Mouse (Mus musculus): ENCODE data around the gene Tfe3.
"Not testable (repeated sequence)": the region's sequence is repeated elsewhere in the genome, so short reads cannot be mapped to it uniquely, and the experiment has no call there.

Gene Tfe3

GRCm38 (mm10) chrX:7750432-7751116 lies 11.8 kb upstream of the Tfe3 start, which contains the start of gene Ccdc120:
Gene Ccdc120, minus strand, starts transcription at chrX:7750905.
- peak; percentile 73 for DNase-seq (ENCODE audit: low spot score)

GRCm38 (mm10) chrX:7753627-7754026 lies 8.7 kb upstream of the Tfe3 start:
- not testable (repeated sequence) for DNase-seq (ENCODE audit: low spot score)

DNA sequence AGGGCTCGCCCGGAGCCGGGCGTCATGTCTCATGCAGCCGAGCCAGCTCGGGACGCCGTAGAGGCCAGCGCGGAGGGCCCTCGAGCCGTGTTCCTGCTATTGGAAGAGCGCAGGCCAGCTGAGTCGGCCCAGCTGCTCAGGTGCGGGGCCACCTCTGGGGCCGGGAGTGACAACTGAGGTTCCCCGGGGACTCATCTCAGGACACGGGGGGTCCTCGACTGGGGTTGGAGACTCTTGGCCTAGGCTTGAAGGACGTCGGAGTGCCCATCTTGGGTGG lies 499 bp downstream of the Tfe3 start:
- DNase-seq (ENCODE audit: low spot score) = no peak

GRCm38 (mm10) chrX:7763631-7764393 lies 1.5 kb downstream of the Tfe3 start:
- DNase-seq (ENCODE audit: low spot score) = peak; percentile 40

GRCm38 (mm10) chrX:7764657-7765280 lies 2.4 kb downstream of the Tfe3 start:
- DNase-seq (ENCODE audit: low spot score) = no peak

DNA sequence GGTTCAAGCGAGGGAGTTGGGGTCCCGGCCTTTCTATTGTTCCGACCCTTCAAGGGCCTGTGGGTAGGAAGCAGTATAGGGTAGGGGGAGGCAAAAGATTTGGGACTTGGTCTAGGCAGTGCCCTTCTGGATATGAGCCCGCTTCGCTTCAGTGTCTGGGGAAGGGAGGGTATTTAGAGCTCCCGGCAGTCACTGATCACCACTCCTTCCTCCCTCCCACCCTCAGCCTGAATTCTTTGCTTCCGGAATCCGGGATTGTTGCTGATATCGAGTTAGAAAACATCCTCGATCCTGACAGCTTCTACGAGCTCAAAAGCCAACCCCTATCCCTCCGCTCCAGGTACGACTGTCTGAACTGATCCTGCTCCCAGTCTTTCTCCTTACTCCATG lies 2.9 kb downstream of the Tfe3 start:
- DNase-seq (ENCODE audit: low spot score) = no peak

GRCm38 (mm10) chrX:7765764-7766163 lies 3.4 kb downstream of the Tfe3 start:
- peak; percentile 49 for DNase-seq (ENCODE audit: low spot score)

DNA sequence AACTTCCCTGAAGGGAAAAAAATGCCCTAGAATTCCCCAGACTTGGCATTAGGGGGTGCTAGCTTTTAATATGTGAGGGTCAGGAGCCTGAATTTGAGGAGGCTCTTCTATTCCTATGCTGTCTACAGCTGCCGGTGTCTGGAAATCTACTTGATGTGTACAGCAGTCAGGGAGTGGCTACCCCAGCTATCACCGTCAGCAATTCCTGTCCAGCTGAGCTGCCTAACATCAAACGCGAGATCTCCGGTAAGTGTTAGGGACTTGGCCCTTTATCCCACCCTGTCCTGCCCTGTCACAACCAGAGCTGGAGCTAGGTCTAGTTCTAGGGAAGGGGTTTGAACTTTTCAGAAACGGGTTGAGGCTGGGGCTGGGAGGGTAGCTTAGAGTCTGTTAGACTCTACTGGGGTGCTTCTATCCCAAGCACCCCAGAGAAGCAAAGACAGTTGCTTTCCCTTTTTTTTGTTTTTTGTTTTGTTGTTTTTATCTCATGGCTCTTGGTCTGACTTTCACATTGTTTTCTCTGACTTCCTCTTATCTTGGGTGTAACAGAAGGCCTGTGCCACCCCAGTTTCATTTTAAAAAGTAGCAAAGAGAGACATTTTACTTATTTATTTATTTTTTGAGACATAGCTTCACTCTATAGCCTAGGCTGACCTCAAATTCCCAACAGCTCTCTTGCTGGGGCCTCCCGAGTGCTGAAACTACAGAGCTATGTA lies 7.1 kb downstream of the Tfe3 start:
- no peak for DNase-seq (ENCODE audit: low spot score)

GRCm38 (mm10) chrX:7772766-7773165 lies 10.4 kb downstream of the Tfe3 start:
- DNase-seq (ENCODE audit: low spot score) = no peak

GRCm38 (mm10) chrX:7775501-7776205 lies 13.3 kb downstream of the Tfe3 start:
- DNase-seq (ENCODE audit: low spot score) = no peak

DNA sequence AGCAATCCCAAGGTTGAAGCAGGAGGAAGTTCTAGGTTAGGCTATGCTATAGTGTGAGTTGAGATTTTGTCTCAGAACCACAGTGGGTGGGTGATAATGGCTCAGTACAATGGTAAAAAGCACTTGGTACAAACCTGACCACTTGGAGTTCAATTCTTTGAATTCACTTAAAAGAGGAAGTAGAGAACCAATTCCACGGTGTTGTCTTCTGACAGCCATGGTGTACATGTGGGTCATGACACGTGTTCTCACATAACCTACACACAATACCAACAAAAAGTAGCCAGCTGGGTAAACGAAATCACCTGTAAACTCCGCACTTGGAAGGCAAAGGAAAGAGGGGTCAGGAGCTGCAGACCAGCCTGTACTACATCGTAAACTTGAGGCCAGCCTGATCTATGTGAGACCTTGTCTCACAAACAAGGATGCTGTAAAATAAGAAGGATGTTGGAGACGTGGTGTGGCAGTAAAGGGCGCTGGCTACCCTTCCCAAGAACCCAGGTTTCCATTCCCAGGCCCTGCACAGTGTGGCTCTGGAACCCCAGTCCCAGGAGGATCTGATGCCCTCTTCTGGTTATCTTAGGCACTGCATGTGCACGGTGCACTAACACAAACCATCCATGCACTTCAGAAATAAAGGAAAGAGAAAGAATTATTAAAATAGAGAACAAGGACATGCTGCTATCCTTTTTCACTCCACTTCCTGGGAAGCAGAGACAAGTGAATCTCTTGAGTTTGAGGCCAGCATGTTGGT lies 14.1 kb downstream of the Tfe3 start:
- DNase-seq (ENCODE audit: low spot score) = peak; percentile 40

DNA sequence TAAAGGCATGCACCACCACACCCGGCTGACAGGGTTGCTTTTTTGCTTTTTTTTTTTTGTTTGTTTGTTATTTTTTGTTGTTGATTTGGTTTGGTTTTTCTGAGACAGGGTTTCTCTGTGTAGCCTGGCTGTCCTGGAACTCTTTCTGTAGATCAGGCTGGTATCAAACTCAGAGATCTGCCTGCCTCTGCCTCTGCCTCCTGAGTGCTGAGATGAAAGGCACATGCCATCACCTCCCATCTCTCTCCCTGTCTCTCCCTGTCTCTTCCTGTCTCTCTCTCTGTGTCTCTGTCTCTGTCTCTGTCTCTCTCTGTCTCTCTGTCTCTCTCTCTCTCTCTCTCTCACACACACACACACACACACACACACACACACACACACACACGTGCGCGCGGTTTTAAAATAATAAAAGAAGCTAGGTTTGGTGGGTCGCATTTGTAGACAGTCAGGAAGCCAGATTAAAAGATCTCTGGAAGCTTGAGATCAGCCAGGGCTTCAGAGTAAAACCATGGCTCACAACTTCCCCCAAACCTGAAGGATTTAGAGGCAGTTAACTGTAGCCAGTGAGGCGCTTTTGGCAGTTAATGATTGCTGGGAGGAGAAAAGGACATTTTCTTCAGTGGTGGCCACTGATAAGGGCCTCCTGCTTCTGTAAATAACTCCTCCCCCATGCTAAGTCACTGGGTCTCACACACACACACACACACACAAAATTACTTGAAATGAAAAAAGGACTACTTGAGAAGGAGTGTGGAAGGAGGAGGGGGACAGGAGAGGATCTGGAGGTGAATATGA lies 16.3 kb downstream of the Tfe3 start:
- DNase-seq (ENCODE audit: low spot score) = no peak

GRCm38 (mm10) chrX:7779294-7779693 lies 16.9 kb downstream of the Tfe3 start:
- DNase-seq (ENCODE audit: low spot score) = no peak

DNA sequence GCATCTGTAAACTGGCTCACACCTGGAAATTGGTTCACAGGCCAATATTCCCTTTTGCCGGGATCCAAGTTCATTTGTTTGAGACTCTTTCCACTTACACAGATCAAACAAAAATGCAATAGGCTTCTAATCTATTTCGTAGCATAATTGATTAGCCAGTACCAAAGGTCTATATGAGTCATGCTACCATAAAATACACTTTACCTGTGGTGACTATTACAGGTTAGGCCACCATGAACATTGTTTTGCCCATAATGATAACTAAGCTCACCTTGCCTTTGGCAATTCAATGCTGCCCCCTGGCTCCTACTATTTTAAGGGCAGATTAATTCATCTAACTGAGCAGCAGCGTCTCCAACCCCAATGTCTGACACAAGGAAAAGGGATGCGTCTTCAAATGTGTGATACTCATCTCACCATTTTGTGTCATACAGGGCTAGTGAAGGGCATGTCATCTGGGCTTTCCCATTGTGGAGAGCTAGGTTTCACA lies 20.3 kb downstream of the Tfe3 start:
- no peak for DNase-seq (ENCODE audit: low spot score)

- DNase-seq (ENCODE audit: low spot score) = peak; percentile 65
Measured at GRCm38 (mm10) chrX:7789542-7790136, 27.3 kb downstream of the Tfe3 start, which contains the start of gene Gripap1. Gene Gripap1, plus strand, starts transcription at chrX:7789765.

GRCm38 (mm10) chrX:7790309-7790708 lies 27.9 kb downstream of the Tfe3 start:
- DNase-seq (ENCODE audit: low spot score) = no peak

DNA sequence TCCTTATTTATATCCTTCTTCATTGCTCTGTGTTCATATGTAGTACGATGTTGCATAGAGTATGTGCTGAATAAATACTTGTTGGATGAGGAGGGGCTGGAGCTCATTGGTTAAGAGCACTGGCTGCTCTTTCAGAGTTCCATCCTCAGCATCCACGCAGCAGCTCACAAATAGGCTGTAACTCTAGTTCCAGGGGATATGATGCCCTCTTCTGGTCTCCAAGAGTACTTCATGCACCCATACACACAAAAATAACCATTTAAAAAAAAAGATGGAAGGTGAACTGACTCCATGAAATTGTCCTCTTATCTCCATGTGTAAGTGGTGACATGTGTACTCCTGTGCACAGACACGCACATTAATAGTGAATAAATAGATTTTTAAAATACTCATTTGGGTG lies 31.0 kb downstream of the Tfe3 start:
- no peak for DNase-seq (ENCODE audit: low spot score)

DNA sequence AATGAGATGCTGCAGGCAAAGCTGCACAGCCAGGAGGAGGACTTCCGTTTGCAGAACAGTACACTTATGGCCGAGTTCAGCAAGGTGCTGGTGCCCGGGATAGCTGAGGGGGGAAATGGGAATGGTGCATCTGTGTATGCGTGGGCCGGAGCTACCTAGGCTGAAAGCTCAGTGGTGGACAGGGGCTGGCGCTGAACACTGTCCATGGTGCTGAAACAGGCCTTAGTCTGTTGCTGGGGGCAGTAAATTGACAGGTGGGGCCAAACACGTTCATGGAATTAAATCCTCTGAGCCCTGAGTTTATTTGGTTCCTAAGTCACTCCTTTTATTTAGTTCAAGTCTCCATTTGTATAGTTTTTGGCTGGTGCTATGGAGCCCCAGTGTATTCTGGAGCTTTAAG lies 32.7 kb downstream of the Tfe3 start:
- DNase-seq (ENCODE audit: low spot score) = peak; percentile 42

GRCm38 (mm10) chrX:7797327-7797726 lies 35.0 kb downstream of the Tfe3 start:
- no peak for DNase-seq (ENCODE audit: low spot score)

DNA sequence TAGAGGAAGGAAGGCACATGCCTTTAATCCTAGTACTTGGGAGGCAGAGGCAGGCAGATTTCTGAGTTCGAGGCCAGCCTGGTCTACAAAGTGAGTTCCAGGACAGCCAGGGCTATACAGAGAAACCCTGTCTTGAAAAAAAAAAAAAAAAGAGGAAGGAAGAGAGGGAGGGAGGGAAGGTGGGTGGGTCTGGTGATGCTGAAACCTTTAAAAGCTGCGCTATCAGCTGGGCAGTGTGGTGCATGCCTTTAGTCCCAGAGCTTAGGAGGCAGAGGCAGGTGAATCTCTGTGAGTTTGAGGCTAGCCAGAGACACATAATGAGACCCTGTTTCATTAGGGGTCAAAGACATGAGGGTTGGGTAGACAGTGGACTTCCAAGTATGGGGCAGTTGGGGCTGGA lies 39.8 kb downstream of the Tfe3 start:
- DNase-seq (ENCODE audit: low spot score) = not testable (repeated sequence)

Measured in ovary, postnatal 36 days (tissue).